Mouse (Mus musculus) layer of hippocampus, postnatal 10 days (tissue): Measurements from ENCODE around the gene Eif4g1. TPM values are rescaled to one million over a fixed set of nuclear protein-coding genes. Genes with fewer than 3 reads are reported as not detected.

Experiments
- DNase-seq, 2 experiments: peaks; one replicate each; pipeline ENCODE4 v3.0.0; 2021; ENCODE audit warnings: low spot score in 2 of 2
- total RNA-seq, 2 experiments: library from RNA; stranded (reverse); gene quantifications; 2 replicates each; pipeline ENCODE4 v1.2.3; 2021

The Eif4g1 gene
- total RNA-seq, 2 experiments from 2014 or later, result 349 to 379 TPM

- peak in 1 of 2 experiments; percentile 11 for DNase-seq
These were observed 35.7 kb downstream of the Eif4g1 start for GRCm38 (mm10) chr16:20703699-20704400.

GRCm38 (mm10) chr16:20705786-20706185, 37.7 kb downstream of the Eif4g1 start:
- peak in 1 of 2 experiments; percentile 12 for DNase-seq

GRCm38 (mm10) chr16:20706407-20707055, 38.4 kb downstream of the Eif4g1 start:
- DNase-seq, result peak; percentile 31 to 60

- DNase-seq, result no peak
These were observed 40.3 kb downstream of the Eif4g1 start for GRCm38 (mm10) chr16:20708220-20708938.

- DNase-seq, result peak; percentile 66 to 74
These were observed 41.0 kb downstream of the Eif4g1 start for GRCm38 (mm10) chr16:20708939-20709734.

GRCm38 (mm10) chr16:20710370-20710769, 42.3 kb downstream of the Eif4g1 start:
- no peak for DNase-seq

- DNase-seq, result no peak
These were observed 42.7 kb downstream of the Eif4g1 start for GRCm38 (mm10) chr16:20710810-20711209.

GRCm38 (mm10) chr16:20712190-20712589, 44.1 kb downstream of the Eif4g1 start:
- no peak for DNase-seq

GRCm38 (mm10) chr16:20712889-20713288, 44.8 kb downstream of the Eif4g1 start:
- DNase-seq, result no peak

GRCm38 (mm10) chr16:20714307-20715080, 46.4 kb downstream of the Eif4g1 start:
- DNase-seq, result no peak

- DNase-seq, result no peak
These were observed 47.0 kb downstream of the Eif4g1 start for GRCm38 (mm10) chr16:20715161-20715560.

GRCm38 (mm10) chr16:20715566-20715965, 47.5 kb downstream of the Eif4g1 start:
- no peak for DNase-seq

GRCm38 (mm10) chr16:20715976-20716840, 48.1 kb downstream of the Eif4g1 start:
- DNase-seq, result peak; percentile 77 to 86

GRCm38 (mm10) chr16:20716841-20717180, 48.7 kb downstream of the Eif4g1 start:
- DNase-seq, result peak in 1 of 2 experiments; percentile 37

GRCm38 (mm10) chr16:20717181-20717977, 49.3 kb downstream of the Eif4g1 start, which contains the start of the genes Polr2h and Clcn2:
Gene Polr2h, plus strand, starts transcription at chr16:20717665.
Gene Clcn2, minus strand, starts transcription at chr16:20717746.
- DNase-seq, result peak; percentile 96 to 98

GRCm38 (mm10) chr16:20717978-20718670, 50.0 kb downstream of the Eif4g1 start:
- DNase-seq, result no peak

GRCm38 (mm10) chr16:20721808-20722207, 53.7 kb downstream of the Eif4g1 start:
- no peak for DNase-seq

- no peak for DNase-seq
These were observed 54.6 kb downstream of the Eif4g1 start for GRCm38 (mm10) chr16:20722736-20723135.
